Mouse (Mus musculus): Measurements from ENCODE around the gene Cog4.

GRCm38 (mm10) chr8:110870501-110870900, 24.1 kb downstream of the Cog4 start:
- TF ChIP-seq POLR2A (IDR thresholded peaks at IDR 0.05; ENCODE audit: borderline replicate concordance, insufficient read depth, low read length) (no peak), CTCF (IDR thresholded peaks at IDR 0.05; ENCODE audit: borderline replicate concordance, insufficient read depth, low read depth, low read length) (no peak)
